Mouse (Mus musculus) midbrain, embryonic 10.5 days (tissue): ENCODE data around the gene Sdhaf4. TPM values are rescaled to one million over a fixed set of nuclear protein-coding genes. Genes with fewer than 3 reads are reported as not detected.

Source experiments
- DNase-seq: peaks from one replicate; pipeline ENCODE4 v3.0.0-alpha.2; 2017; ENCODE audit warnings: low spot score
- H3K27ac ChIP-seq: fragments of 300-500 bp; sonication (generic); replicated peaks from 2 replicates; pipeline ENCODE4 v1.5.1; 2016; ENCODE audit warnings: mild to moderate bottlenecking
- H3K27me3 ChIP-seq: fragments of 300-500 bp; sonication (generic); 2 replicates; pipeline ENCODE4 v1.6.1; 2016; ENCODE audit warnings: low read depth, mild to moderate bottlenecking; ENCODE audit not compliant: poor library complexity, severe bottlenecking
- H3K36me3 ChIP-seq: fragments of 300-500 bp; sonication (generic); 2 replicates; pipeline ENCODE4 v1.6.1; 2016; ENCODE audit warnings: mild to moderate bottlenecking, moderate library complexity
- H3K4me1 ChIP-seq: fragments of 300-500 bp; sonication (generic); 2 replicates; pipeline ENCODE4 v1.6.1; 2016
- H3K4me3 ChIP-seq: fragments of 300-500 bp; sonication (generic); 2 replicates; pipeline ENCODE4 v1.5.1; 2016; ENCODE audit warnings: mild to moderate bottlenecking, moderate library complexity
- H3K9me3 ChIP-seq: fragments of 300-500 bp; sonication (generic); replicated peaks from 2 replicates; pipeline ENCODE4 v1.6.1; 2016; ENCODE audit warnings: mild to moderate bottlenecking
- WGBS: fragments of 180-500 bp; shearing (Covaris S2); methylation state at CpG from one replicate; pipeline ENCODE4 v1.1.7; 2016; 5-methylcytosine and 5-hydroxymethylcytosine counted together
- polyA plus RNA-seq: library from polyadenylated mRNA; unstranded; fragments of >200 nt; fragmentation: Nextera tagmentation; extraction: Ambion mirVana; gene quantifications from 2 replicates; pipeline ENCODE4 v1.2.1, GENCODE M21; 2016

The Sdhaf4 gene
- polyA plus RNA-seq, 1 experiment from 2014 or later, result 80.1 TPM

- H3K36me3 ChIP-seq, result no peaks in the 10 kb centered on the region
- no peak for DNase-seq
- H3K27ac ChIP-seq, result peak overlapping the region; percentile 47; the same call in 1 of the 2 replicates
- 63% methylated on average over 7 of the region's 7 CpGs for WGBS
- H3K27me3 ChIP-seq, result no peaks in the 10 kb centered on the region
- no peaks in the 10 kb centered on the region for H3K9me3 ChIP-seq
- H3K4me1 ChIP-seq, result peaks cover 13% of the 10 kb centered on the region
- H3K4me3 ChIP-seq, result no peak overlapping the region
Observed at GRCm38 (mm10) chr1:23948290-23948689, 57.2 kb downstream of the Sdhaf4 start.

Other genes with a start within 250 kb of the Sdhaf4 start
- 1.1 TPM in 2 replicates for gene B3gat2, start 243.9 kb downstream of the Sdhaf4 start, polyA plus RNA-seq
- gene Smap1, start 83.3 kb downstream of the Sdhaf4 start, polyA plus RNA-seq, result 29.9 and 39.1 TPM in 2 replicates
- 35.4 and 35.8 TPM in 2 replicates for gene Fam135a, start 94.7 kb upstream of the Sdhaf4 start, polyA plus RNA-seq
- 24.5 and 24.6 TPM in 2 replicates for gene Col9a1, start 172.0 kb upstream of the Sdhaf4 start, polyA plus RNA-seq